Mouse (Mus musculus): ENCODE data around the gene Gli1. TPM values are rescaled to one million over a fixed set of nuclear protein-coding genes. Genes with fewer than 3 reads are reported as not detected.

Gene Gli1
- polyA plus RNA-seq, 1 experiment from 2014 or later, result 7.3 TPM

GRCm38 (mm10) chr10:127353909-127354895 lies 12.4 kb upstream of the Gli1 start, which contains the start of gene Inhbe:
Gene Inhbe (minus strand): TSS chr10:127354411.
- Histone ChIP-seq H3K27me3 (ENCODE audit: insufficient read depth, poor library complexity, severe bottlenecking) (peaks cover 30% of the 10 kb centered on the region), H3K36me3 (no peaks in the 10 kb centered on the region), H3K4me1 (replicated peaks) (peaks cover 28% of the 10 kb centered on the region), H3K27ac (no peak within 1 kb of the TSS; the same call in 1 of the 2 replicates), H3K9me3 (no peaks in the 10 kb centered on the region), H3K4me3 (no peak within 1 kb of the TSS)
- DNase-seq (ENCODE audit: low spot score), result no peak
- 88% methylated on average over 18 of the region's 18 CpGs for WGBS

- WGBS, result 85% methylated on average over 11 of the region's 11 CpGs
- no peaks in the 10 kb centered on the region for H3K9me3 ChIP-seq
- H3K36me3 ChIP-seq, result no peaks in the 10 kb centered on the region
- H3K27me3 ChIP-seq (ENCODE audit: insufficient read depth, poor library complexity, severe bottlenecking), result peaks cover 30% of the 10 kb centered on the region
- DNase-seq (ENCODE audit: low spot score), result no peak
- no peak overlapping the region for H3K27ac ChIP-seq
- H3K4me1 ChIP-seq (replicated peaks), result peaks cover 28% of the 10 kb centered on the region
- no peak overlapping the region for H3K4me3 ChIP-seq
Observed at GRCm38 (mm10) chr10:127352766-127353165, 11.0 kb upstream of the Gli1 start.

- Histone ChIP-seq H3K27me3 (ENCODE audit: insufficient read depth, poor library complexity, severe bottlenecking) (peaks cover 30% of the 10 kb centered on the region), H3K4me1 (replicated peaks) (peaks cover 28% of the 10 kb centered on the region), H3K4me3 (no peak overlapping the region), H3K36me3 (no peaks in the 10 kb centered on the region), H3K27ac (no peak overlapping the region), H3K9me3 (no peaks in the 10 kb centered on the region)
- DNase-seq (ENCODE audit: low spot score), result no peak
- WGBS, result 89% methylated on average over 9 of the region's 9 CpGs
Observed at GRCm38 (mm10) chr10:127352187-127352586, 10.4 kb upstream of the Gli1 start.

- H3K9me3 ChIP-seq, result no peaks in the 10 kb centered on the region
- no peak for DNase-seq (ENCODE audit: low spot score)
- H3K4me3 ChIP-seq, result no peak overlapping the region
- H3K36me3 ChIP-seq, result no peaks in the 10 kb centered on the region
- H3K4me1 ChIP-seq (replicated peaks), result peaks cover 28% of the 10 kb centered on the region
- 66% methylated on average over 8 of the region's 8 CpGs for WGBS
- peaks cover 30% of the 10 kb centered on the region for H3K27me3 ChIP-seq (ENCODE audit: insufficient read depth, poor library complexity, severe bottlenecking)
- no peak overlapping the region for H3K27ac ChIP-seq
Observed at GRCm38 (mm10) chr10:127351719-127352118, 9.9 kb upstream of the Gli1 start.

GRCm38 (mm10) chr10:127351285-127351595 lies 9.5 kb upstream of the Gli1 start:
- Histone ChIP-seq H3K27me3 (ENCODE audit: insufficient read depth, poor library complexity, severe bottlenecking) (peaks cover 30% of the 10 kb centered on the region), H3K36me3 (no peaks in the 10 kb centered on the region), H3K27ac (peak overlapping the region; percentile 50), H3K4me3 (peak overlapping the region; percentile 40; the same call in 1 of the 2 replicates), H3K4me1 (replicated peaks) (peaks cover 28% of the 10 kb centered on the region), H3K9me3 (no peaks in the 10 kb centered on the region)
- no peak for DNase-seq (ENCODE audit: low spot score)
- 83% methylated on average over 8 of the region's 8 CpGs for WGBS

- Histone ChIP-seq H3K27ac (peak overlapping the region; percentile 50), H3K9me3 (no peaks in the 10 kb centered on the region), H3K4me3 (peak overlapping the region; percentile 40), H3K27me3 (ENCODE audit: insufficient read depth, poor library complexity, severe bottlenecking) (peaks cover 30% of the 10 kb centered on the region), H3K36me3 (no peaks in the 10 kb centered on the region), H3K4me1 (replicated peaks) (peaks cover 23% of the 10 kb centered on the region)
- WGBS, result 13% methylated on average over 24 of the region's 24 CpGs
- DNase-seq (ENCODE audit: low spot score), result peak; percentile 78
Observed at GRCm38 (mm10) chr10:127350594-127351284, 9.0 kb upstream of the Gli1 start.

GRCm38 (mm10) chr10:127349810-127350209 lies 8.0 kb upstream of the Gli1 start:
- H3K27me3 ChIP-seq (ENCODE audit: insufficient read depth, poor library complexity, severe bottlenecking), result peaks cover 26% of the 10 kb centered on the region
- peaks cover 15% of the 10 kb centered on the region for H3K4me1 ChIP-seq (replicated peaks)
- no peaks in the 10 kb centered on the region for H3K9me3 ChIP-seq
- H3K36me3 ChIP-seq, result no peaks in the 10 kb centered on the region
- WGBS, result 77% methylated on average over 8 of the region's 8 CpGs
- no peak for DNase-seq (ENCODE audit: low spot score)
- H3K27ac ChIP-seq, result no peak overlapping the region
- H3K4me3 ChIP-seq, result no peak overlapping the region

- no peak for DNase-seq (ENCODE audit: low spot score)
- no peaks in the 10 kb centered on the region for H3K36me3 ChIP-seq
- H3K27ac ChIP-seq, result no peak overlapping the region
- peaks cover 22% of the 10 kb centered on the region for H3K27me3 ChIP-seq (ENCODE audit: insufficient read depth, poor library complexity, severe bottlenecking)
- H3K4me1 ChIP-seq (replicated peaks), result peaks cover 15% of the 10 kb centered on the region
- no peaks in the 10 kb centered on the region for H3K9me3 ChIP-seq
- no peak overlapping the region for H3K4me3 ChIP-seq
- 63% methylated on average over 4 of the region's 4 CpGs for WGBS
Observed at GRCm38 (mm10) chr10:127348957-127349356, 7.2 kb upstream of the Gli1 start.

- H3K4me3 ChIP-seq, result no peak overlapping the region
- H3K9me3 ChIP-seq, result no peaks in the 10 kb centered on the region
- DNase-seq (ENCODE audit: low spot score), result no peak
- no peak overlapping the region for H3K27ac ChIP-seq
- 89% methylated on average over 3 of the region's 3 CpGs for WGBS
- peaks cover 21% of the 10 kb centered on the region for H3K27me3 ChIP-seq (ENCODE audit: insufficient read depth, poor library complexity, severe bottlenecking)
- no peaks in the 10 kb centered on the region for H3K36me3 ChIP-seq
- peaks cover 25% of the 10 kb centered on the region for H3K4me1 ChIP-seq (replicated peaks)
Observed at GRCm38 (mm10) chr10:127346173-127346572, 4.4 kb upstream of the Gli1 start.

GRCm38 (mm10) chr10:127343029-127343428 lies 1.3 kb upstream of the Gli1 start:
- H3K36me3 ChIP-seq, result no peaks in the 10 kb centered on the region
- DNase-seq (ENCODE audit: low spot score), result no peak
- 72% methylated on average over 3 of the region's 3 CpGs for WGBS

GRCm38 (mm10) chr10:127341360-127341690 lies 449 bp downstream of the Gli1 start:
- Histone ChIP-seq H3K4me1 (replicated peaks) (peaks cover 41% of the 10 kb centered on the region), H3K36me3 (peaks cover 9% of the 10 kb centered on the region; the same call in 1 of the 2 replicates), H3K27me3 (ENCODE audit: insufficient read depth, poor library complexity, severe bottlenecking) (peaks cover 35% of the 10 kb centered on the region), H3K9me3 (no peaks in the 10 kb centered on the region), H3K4me3 (peak overlapping the region; percentile 60), H3K27ac (peak overlapping the region; percentile 90)
- WGBS, result 0% methylated on average over 10 of the region's 11 CpGs
- peak; percentile 48 for DNase-seq (ENCODE audit: low spot score)

More at GRCm38 (mm10) chr10:127343029-127343428, 1.3 kb upstream of the Gli1 start:
- Histone ChIP-seq H3K4me3 (no peak overlapping the region), H3K27me3 (ENCODE audit: insufficient read depth, poor library complexity, severe bottlenecking) (peaks cover 33% of the 10 kb centered on the region), H3K4me1 (replicated peaks) (peaks cover 41% of the 10 kb centered on the region), H3K9me3 (no peaks in the 10 kb centered on the region), H3K27ac (no peak overlapping the region)

- Histone ChIP-seq H3K9me3 (no peaks in the 10 kb centered on the region), H3K27ac (peak overlapping the region; percentile 90), H3K36me3 (peaks cover 14% of the 10 kb centered on the region; the same call in 1 of the 2 replicates), H3K4me3 (peak overlapping the region; percentile 60), H3K27me3 (ENCODE audit: insufficient read depth, poor library complexity, severe bottlenecking) (peaks cover 35% of the 10 kb centered on the region), H3K4me1 (replicated peaks) (peaks cover 41% of the 10 kb centered on the region)
- under 1% methylated on average over 27 of the region's 27 CpGs for WGBS
- peak; percentile 81 for DNase-seq (ENCODE audit: low spot score)
Observed at GRCm38 (mm10) chr10:127340577-127341359, 1.0 kb downstream of the Gli1 start.

Measured in hindbrain, embryonic 10.5 days (tissue).